Comparison of ENCODE assay signal across 18 mouse cellular contexts in the genomic region with DNA sequence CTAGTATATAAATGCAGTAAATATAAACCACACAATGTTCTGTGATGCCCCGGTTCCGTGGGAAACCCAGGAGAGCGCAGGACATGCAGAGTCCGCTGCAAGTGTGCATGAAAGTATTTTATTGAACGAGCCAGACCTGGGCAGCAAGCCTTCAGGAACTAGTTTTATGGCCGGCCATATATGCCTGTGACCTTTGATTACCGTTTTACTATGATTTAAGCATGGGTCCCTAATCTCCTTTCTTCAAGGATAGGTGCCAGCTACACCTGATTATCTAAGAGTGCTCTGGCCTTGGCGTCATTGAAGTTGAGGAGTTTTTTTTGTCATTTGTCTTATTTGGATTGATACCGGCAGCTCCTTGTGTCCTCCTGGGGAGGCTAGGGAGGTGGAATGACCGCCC.
DNase-seq lines count a peak whose midpoint lies in the region; ATAC-seq and TF ChIP-seq lines count a peak whose summit lies in the region.
"Had no signal": no experiment of that assay in that cellular context is flagged by ENCODE, and none has a peak within 500 bp of the region (broad histone marks: within the 10 kb centered on the region; RNA-seq: fewer than 3 reads in every experiment).

No protein-coding gene starts in this region.

- H3K27ac ChIP-seq in intestine, embryonic 15.5 days = no peak overlapping the region
- no peak overlapping the region for H3K27ac ChIP-seq in intestine, postnatal 0 days (ENCODE audit: low read depth, low read length)
- H3K27ac ChIP-seq: embryonic facial prominence, embryonic 10.5 days; embryonic facial prominence, embryonic 12.5 days; forebrain, embryonic 13.5 days; forebrain, embryonic 15.5 days had no signal

- no peaks in the 10 kb centered on the region for H3K27me3 ChIP-seq in intestine, embryonic 15.5 days (replicated peaks)
- no peaks in the 10 kb centered on the region for H3K27me3 ChIP-seq in intestine, postnatal 0 days (replicated peaks; ENCODE audit: control insufficient read depth, insufficient read depth, low read length)
- H3K27me3 ChIP-seq: embryonic facial prominence, embryonic 12.5 days; forebrain, embryonic 13.5 days; forebrain, embryonic 15.5 days had no signal

- no peak for TF ChIP-seq CTCF in intestine, postnatal 0 days (IDR thresholded peaks at IDR 0.05; ENCODE audit: low read depth)

- H3K4me3 ChIP-seq in intestine, embryonic 15.5 days (replicated peaks) = no peak overlapping the region
- no peak overlapping the region for H3K4me3 ChIP-seq in intestine, postnatal 0 days (ENCODE audit: low read depth, low read length)
- H3K4me3 ChIP-seq: embryonic facial prominence, embryonic 10.5 days; embryonic facial prominence, embryonic 12.5 days; forebrain, embryonic 13.5 days; forebrain, embryonic 15.5 days had no signal

- no peaks in the 10 kb centered on the region for H3K4me1 ChIP-seq in intestine, embryonic 15.5 days (replicated peaks)
- 0 out of 2 replicates have a peak, but pooled peaks cover 8% of the 10 kb centered on the region for H3K4me1 ChIP-seq in intestine, postnatal 0 days (replicated peaks; ENCODE audit: control insufficient read depth, insufficient read depth, low read length)
- H3K4me1 ChIP-seq: embryonic facial prominence, embryonic 10.5 days; embryonic facial prominence, embryonic 12.5 days; forebrain, embryonic 13.5 days; forebrain, embryonic 15.5 days had no signal

- H3K9ac ChIP-seq in intestine, embryonic 15.5 days = no peak overlapping the region
- no peak overlapping the region for H3K9ac ChIP-seq in intestine, postnatal 0 days (ENCODE audit: low read depth, low read length)
- H3K9ac ChIP-seq: embryonic facial prominence, embryonic 12.5 days; forebrain, embryonic 13.5 days; forebrain, embryonic 15.5 days; forebrain, postnatal 0 days had no signal

- H3K36me3 ChIP-seq in intestine, embryonic 15.5 days = no peaks in the 10 kb centered on the region
- no peaks in the 10 kb centered on the region for H3K36me3 ChIP-seq in intestine, postnatal 0 days (ENCODE audit: control insufficient read depth, insufficient read depth)
- H3K36me3 ChIP-seq: embryonic facial prominence, embryonic 10.5 days; embryonic facial prominence, embryonic 12.5 days; forebrain, embryonic 15.5 days had no signal

- WGBS in intestine, embryonic 15.5 days = 57% methylated on average over 10 of the region's 10 CpGs
- WGBS in intestine, postnatal 0 days = 26% methylated on average over 10 of the region's 10 CpGs

- peak; percentile 91 for ATAC-seq in intestine, embryonic 15.5 days
- ATAC-seq in intestine, postnatal 0 days = peak; percentile 83
- ATAC-seq: forebrain, embryonic 13.5 days; forebrain, embryonic 15.5 days; forebrain, postnatal 0 days had no signal

- no peak for DNase-seq in ovary, postnatal 14 days (ENCODE audit: low spot score)
- DNase-seq in layer of hippocampus, postnatal 14 days (ENCODE audit: low spot score in 2 of 2) = no peak
- DNase-seq in cerebellum, adult 8-10 months = no peak
- DNase-seq: adrenal gland, adult 2 months; adrenal gland, postnatal 10 days; adrenal gland, postnatal 25 days; cerebellum, adult 11 months; cerebellum, adult 18-20 months; cerebellum, adult 9-10 months; cerebellum, postnatal 10 days; cerebellum, postnatal 25 days; forebrain, postnatal 0 days had no signal

- no peaks in the 10 kb centered on the region for H3K9me3 ChIP-seq in intestine, embryonic 15.5 days
- no peaks in the 10 kb centered on the region for H3K9me3 ChIP-seq in intestine, postnatal 0 days (ENCODE audit: control insufficient read depth)
- H3K9me3 ChIP-seq: embryonic facial prominence, embryonic 10.5 days; embryonic facial prominence, embryonic 12.5 days; forebrain, embryonic 13.5 days; forebrain, embryonic 15.5 days had no signal

- no peak overlapping the region for H3K4me2 ChIP-seq in intestine, embryonic 15.5 days (replicated peaks)
- peak overlapping the region; percentile 27 for H3K4me2 ChIP-seq in intestine, postnatal 0 days (replicated peaks; ENCODE audit: low read depth)
- H3K4me2 ChIP-seq: embryonic facial prominence, embryonic 12.5 days; forebrain, embryonic 13.5 days; forebrain, embryonic 15.5 days had no signal
